Mouse (Mus musculus) spleen, adult 18-20 months (tissue): ENCODE results near the gene Tbck.

Source experiments
- DNase-seq, 2 experiments: peaks; one replicate each; pipeline ENCODE4 v3.0.0; 2022; ENCODE audit warnings: mixed read lengths in 2 of 2

The Tbck gene

GRCm38 (mm10) chr3:132766033-132766726 is 82.2 kb downstream of the Tbck start:
- no peak for DNase-seq

GRCm38 (mm10) chr3:132772054-132772453 is 88.1 kb downstream of the Tbck start:
- no peak for DNase-seq

- no peak for DNase-seq
Observed at GRCm38 (mm10) chr3:132776686-132777085, 92.7 kb downstream of the Tbck start.

- DNase-seq, result no peak
Observed at GRCm38 (mm10) chr3:132781103-132781502, 97.2 kb downstream of the Tbck start.

GRCm38 (mm10) chr3:132783087-132783486 is 99.1 kb downstream of the Tbck start:
- DNase-seq, result no peak

- DNase-seq, result no peak
Observed at GRCm38 (mm10) chr3:132784732-132785131, 100.8 kb downstream of the Tbck start.

- no peak for DNase-seq
Observed at GRCm38 (mm10) chr3:132786690-132787089, 102.7 kb downstream of the Tbck start.

GRCm38 (mm10) chr3:132787775-132788174 is 103.8 kb downstream of the Tbck start:
- no peak for DNase-seq

GRCm38 (mm10) chr3:132791140-132791539 is 107.2 kb downstream of the Tbck start:
- no peak for DNase-seq

GRCm38 (mm10) chr3:132800196-132800595 is 116.3 kb downstream of the Tbck start:
- DNase-seq, result no peak

- no peak for DNase-seq
Observed at GRCm38 (mm10) chr3:132801910-132802309, 118.0 kb downstream of the Tbck start.

- no peak for DNase-seq
Observed at GRCm38 (mm10) chr3:132807888-132808579, 124.1 kb downstream of the Tbck start.

- no peak for DNase-seq
Observed at GRCm38 (mm10) chr3:132808951-132809350, 125.0 kb downstream of the Tbck start.

- no peak for DNase-seq
Observed at GRCm38 (mm10) chr3:132811791-132812190, 127.8 kb downstream of the Tbck start.

- no peak for DNase-seq
Observed at GRCm38 (mm10) chr3:132812356-132812755, 128.4 kb downstream of the Tbck start.

GRCm38 (mm10) chr3:132813147-132813546 is 129.2 kb downstream of the Tbck start:
- DNase-seq, result no peak

GRCm38 (mm10) chr3:132813706-132814497 is 130.0 kb downstream of the Tbck start:
- no peak for DNase-seq

- no peak for DNase-seq
Observed at GRCm38 (mm10) chr3:132814791-132815496, 131.0 kb downstream of the Tbck start.

GRCm38 (mm10) chr3:132815497-132816326 is 131.8 kb downstream of the Tbck start:
- no peak for DNase-seq

GRCm38 (mm10) chr3:132819408-132819807 is 135.5 kb downstream of the Tbck start:
- no peak for DNase-seq

GRCm38 (mm10) chr3:132831179-132831873 is 147.4 kb downstream of the Tbck start:
- no peak for DNase-seq
